Mouse (Mus musculus) 3134 (cell line): Measurements from ENCODE around the gene Mettl13.

Source experiments
- DNase-seq: peaks from one replicate; pipeline ENCODE4 v3.0.0-alpha.2; 2011; ENCODE audit warnings: low spot score; ENCODE audit not compliant: insufficient read length; ENCODE audit errors: extremely low read depth

Gene Mettl13

DNA sequence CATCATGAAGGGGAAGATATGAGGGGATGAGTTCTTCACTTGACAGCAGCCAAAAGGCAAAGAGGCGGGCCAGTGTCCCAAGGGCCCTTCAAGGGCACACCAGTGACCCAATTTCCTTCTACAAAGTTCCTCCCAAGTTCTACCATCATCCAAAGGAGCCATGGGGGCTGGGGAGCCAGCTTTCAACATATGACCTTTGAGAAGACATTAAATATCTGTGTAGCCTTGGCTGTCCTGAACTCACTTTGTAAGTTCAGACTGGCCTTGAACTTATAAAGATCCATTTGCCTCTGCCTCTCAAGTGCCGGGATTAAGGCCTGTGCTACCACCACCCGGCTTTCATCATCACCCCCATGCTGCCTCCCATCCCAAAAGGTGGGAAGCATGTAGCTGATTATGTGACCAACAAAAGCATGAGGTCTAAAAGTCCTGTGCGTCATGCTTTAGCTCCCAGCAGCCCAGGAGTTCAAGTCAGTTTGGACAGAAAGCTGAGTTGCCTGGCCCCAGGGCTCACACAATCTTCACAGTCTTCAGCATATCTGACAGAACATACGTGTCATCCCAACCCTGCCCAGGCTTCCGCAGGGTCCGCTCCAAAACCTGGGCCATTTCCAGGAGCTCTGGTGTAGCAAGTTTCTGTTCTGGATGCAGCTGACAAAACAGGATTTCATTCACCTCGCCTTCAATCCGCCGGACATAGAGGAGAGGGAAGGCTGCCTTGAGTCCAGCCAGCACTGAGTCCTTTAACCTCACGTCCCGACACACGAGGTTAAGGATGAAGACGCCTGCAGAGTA is 14.4 kb downstream of the Mettl13 start:
- DNase-seq, result no peak

DNA sequence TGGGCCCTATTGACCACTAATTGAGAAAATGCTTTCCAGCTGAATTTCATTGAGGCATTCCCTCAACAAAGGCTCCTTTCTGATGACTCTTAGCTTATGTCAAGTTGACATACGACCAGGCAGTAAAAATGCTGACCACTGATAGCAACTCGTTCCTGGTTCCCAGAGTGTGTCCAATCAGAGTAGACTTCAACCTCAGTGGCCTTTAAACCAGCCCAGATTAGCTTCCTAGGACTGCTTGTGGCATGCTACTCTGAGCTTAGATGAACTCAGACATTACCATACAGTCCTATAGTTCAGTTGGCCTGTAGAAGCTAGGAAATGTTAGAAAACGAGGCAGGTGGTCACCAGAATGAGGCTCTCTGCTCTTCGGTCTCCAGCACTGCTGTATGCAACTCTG is 16.0 kb downstream of the Mettl13 start:
- no peak for DNase-seq

DNA sequence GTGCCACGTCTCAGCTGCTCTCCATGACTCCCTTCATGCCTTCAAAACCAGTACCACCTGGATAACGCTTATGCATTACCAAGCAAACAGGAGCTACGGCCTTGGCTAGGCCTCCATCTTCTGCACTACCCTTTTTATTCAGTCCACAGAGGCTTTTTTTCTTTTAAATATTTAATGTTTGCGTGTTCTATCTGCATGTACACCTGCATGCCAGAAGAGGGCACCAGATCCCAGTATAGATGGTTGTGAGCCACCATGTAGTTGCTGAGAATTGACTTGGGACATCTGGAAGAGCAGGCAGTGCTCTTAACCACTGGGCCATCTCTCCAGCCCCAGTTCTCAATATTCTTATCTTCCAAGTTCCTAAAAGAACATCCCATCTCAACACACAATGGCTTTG is 16.8 kb downstream of the Mettl13 start:
- DNase-seq, result no peak

DNA sequence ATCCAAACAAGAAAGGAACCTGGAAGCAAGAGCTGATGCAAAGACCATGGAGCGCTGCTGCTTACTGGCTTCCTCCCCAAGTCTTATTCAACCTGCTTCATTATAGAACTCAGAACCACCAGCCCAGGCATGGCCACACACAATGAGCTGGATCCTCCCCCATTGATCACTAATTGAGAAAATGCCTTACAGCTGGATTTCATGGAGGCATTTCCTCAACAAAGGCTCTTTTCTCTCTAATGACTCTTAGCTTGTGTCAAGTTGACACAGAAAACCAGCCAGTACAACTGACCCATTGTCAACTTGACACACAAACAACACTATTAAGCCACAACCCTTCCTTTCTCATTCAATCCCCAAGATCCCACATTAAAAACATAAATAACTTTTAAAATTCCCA is 17.7 kb downstream of the Mettl13 start:
- no peak for DNase-seq

DNA sequence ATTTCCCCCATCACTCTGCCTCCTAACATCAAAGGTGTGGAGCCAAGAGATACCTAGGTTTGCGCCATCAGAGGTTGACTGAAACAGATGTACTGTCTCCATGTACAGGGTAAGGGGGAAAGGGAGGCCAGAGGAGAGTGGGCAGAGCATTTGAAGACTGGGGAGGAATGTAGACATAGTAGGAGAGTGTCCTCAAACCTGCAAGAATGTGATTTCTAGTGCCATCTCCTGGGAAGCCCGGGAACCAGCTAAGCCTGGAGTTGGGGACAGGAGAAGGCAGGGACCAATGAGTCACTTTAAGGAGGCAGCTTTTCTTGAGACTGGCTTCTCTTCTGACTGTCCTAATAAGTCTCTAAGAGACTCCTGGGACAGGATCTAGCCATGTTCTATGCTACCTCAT is 18.7 kb downstream of the Mettl13 start:
- no peak for DNase-seq

DNA sequence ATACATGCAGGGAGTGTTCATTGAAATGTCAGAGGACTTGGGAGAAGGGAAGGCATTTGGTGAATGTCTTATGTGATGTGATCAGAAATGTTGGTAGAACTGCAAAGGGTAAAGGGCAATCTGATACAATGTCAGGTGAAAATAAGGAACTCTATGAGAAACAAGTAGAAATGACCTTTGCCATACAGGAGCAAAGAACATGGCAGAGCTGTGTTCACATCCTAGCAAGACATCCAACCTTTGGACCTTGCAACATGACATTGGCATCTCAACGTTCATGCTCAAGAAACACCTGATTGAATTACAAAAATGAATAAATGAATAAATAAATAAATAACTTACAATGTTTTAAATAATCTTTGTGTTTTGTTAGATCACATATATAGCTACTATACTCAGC is 33.2 kb downstream of the Mettl13 start:
- no peak for DNase-seq

DNA sequence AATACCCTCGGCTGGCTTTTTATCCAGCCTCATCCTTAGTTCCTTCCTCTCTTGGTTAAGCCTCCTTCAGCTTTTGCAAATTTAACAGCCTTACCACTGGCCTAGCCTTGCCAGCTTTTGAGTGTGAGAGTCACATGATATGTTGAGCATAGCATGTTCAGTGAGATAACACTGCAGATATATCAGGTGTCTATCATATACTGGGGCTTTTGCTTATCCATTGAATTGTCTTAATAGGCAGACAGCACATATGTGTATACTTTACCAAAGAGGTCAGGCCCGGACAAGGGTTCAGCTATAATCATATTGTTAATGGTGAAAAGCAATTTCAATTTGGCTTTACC is 38.4 kb downstream of the Mettl13 start:
- no peak for DNase-seq

DNA sequence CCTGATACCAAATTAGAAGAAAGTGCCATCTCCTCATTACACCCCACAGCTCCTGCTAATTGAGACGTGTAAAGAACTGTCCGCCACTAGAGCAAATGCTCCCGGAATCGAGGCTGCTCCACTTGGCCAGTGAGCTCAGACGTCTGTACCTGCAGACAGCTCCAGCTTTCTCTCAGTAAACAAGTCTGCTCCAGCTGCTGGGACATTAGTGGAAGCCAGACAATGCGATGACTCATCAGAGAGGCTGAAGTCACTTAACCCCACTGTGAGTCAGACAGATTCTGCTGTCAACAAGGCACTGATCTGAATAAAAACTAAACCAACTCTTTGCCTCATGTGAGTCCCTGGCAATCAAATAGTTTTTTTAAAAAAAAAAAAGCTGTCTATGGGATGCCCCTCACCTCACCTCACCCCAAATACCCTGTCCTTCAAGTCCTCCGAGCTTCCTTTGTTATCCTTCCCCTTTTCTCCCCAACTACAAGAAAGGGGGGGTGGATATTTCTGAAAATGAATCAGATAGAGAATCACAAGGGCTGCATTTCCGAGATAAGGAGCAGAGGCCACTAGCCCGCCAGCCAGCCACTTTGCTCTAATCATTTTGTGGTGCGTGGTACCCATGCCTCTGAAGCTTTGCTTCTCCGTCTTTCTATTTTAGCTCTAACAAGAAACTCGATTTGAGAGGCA is 38.9 kb downstream of the Mettl13 start:
- peak; percentile 54 for DNase-seq

DNA sequence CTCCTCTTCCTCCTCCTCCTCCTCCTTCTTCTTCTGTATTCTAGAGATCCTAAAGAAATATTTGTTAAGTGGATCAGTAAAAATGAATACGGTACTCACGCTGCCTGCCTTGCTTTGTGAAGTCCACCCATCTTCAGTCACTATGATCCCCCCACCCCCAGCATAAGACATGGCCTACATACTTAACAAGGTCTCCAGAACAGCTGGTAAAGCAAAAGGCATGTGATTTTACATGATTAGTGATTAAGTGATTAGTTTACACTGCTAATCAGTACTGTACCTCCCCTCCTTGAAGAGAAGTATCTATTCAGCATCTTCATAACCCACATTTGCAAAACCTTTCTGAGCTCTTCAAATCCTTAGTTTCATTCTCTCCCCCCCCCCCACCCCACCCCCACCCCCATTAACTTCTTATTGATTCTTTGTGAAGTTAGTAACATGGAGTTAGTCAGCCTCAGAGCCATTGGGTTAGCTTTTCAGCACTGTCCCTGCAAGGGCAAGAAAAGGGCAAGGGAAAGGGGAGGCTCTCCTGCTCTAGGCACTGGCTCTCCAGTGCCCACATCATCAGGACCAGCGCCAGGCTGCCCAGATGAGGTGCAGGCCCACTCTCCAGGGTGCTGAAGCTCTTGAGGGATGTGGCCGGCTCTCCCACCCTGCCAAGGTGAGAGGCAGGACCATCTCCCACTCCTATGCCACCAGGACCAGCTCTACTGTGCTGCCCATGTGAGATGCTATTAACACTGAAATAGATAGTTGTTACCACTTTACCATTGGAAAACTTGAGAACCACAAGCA is 39.9 kb downstream of the Mettl13 start:
- peak; percentile 9 for DNase-seq

DNA sequence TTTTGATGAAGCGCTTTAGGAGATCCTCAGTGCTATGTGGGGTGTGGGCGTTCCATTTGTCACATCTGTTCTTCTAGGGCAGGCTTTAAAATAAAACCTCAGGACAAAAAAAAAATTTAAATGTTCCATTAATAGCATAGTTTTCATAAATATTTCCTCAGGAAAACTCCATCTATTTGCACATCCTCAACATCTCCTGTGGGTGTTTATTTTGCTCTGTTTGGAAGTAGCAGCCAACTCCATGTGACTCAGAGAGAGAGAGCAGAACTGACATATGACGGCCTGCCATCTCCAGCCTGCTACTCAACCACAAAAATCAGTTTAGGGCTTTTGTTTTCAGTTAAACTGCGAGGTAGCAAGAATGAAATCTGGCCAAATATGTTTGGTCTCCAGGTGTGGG is 41.8 kb downstream of the Mettl13 start:
- no peak for DNase-seq

DNA sequence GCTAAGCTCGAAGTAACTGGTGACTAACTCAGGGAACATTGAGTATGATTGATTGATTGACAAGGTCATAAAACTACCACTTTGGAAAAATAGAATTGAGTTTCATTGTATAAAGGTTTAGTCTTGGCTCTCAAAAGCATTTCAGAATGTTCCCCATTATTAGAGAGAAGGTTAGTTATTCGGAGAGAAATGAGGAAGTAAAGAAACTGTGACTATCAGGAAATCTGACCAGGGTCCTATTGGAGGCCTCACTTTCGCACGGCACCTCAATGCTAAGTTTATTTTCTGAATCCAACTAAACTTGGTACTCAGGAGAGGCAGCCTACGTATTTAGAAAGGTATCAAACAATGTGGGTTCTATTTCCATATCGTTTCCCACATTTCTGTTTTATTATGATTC is 42.7 kb downstream of the Mettl13 start:
- no peak for DNase-seq
